Mouse (Mus musculus) midbrain, embryonic 11.5 days (tissue): ENCODE data around the gene Itch. TPM values are rescaled to one million over a fixed set of nuclear protein-coding genes. Genes with fewer than 3 reads are reported as not detected.
"Not testable (repeated sequence)": the region's sequence is repeated elsewhere in the genome, so short reads cannot be mapped to it uniquely, and the experiment has no call there.

ENCODE experiments used
- ATAC-seq: fragments of 200-750 bp; cut with Nextera tagmentation; 2 replicates; pipeline ENCODE4 v1.8.0; 2017; ENCODE audit warnings: moderate TSS enrichment, moderate library complexity; ENCODE audit not compliant: low FRiP score
- DNase-seq: peaks from one replicate; pipeline ENCODE4 v3.0.0; 2015; ENCODE audit warnings: low spot score; ENCODE audit errors: missing footprints
- H3K27ac ChIP-seq: fragments of 300-500 bp; sonication (generic); 2 replicates; pipeline ENCODE4 v1.5.1; 2014; ENCODE audit warnings: low read depth, low read length
- H3K27me3 ChIP-seq: fragments of 300-500 bp; sonication (generic); 2 replicates; pipeline ENCODE4 v1.6.1; 2014; ENCODE audit warnings: mild to moderate bottlenecking, low read length, moderate library complexity, mixed read lengths; ENCODE audit not compliant: control insufficient read depth, insufficient read depth
- H3K36me3 ChIP-seq: fragments of 300-500 bp; sonication (generic); 2 replicates; pipeline ENCODE4 v1.6.1; 2014; ENCODE audit warnings: mild to moderate bottlenecking, low read length, moderate library complexity, mixed read lengths; ENCODE audit not compliant: control insufficient read depth, insufficient read depth
- H3K4me1 ChIP-seq: fragments of 300-500 bp; sonication (generic); 2 replicates; pipeline ENCODE4 v1.6.1; 2014; ENCODE audit warnings: low read length; ENCODE audit not compliant: control insufficient read depth, insufficient read depth
- H3K4me2 ChIP-seq: fragments of 300-500 bp; sonication (generic); 2 replicates; pipeline ENCODE4 v1.6.1; 2014; ENCODE audit warnings: mild to moderate bottlenecking, moderate library complexity
- H3K4me3 ChIP-seq: fragments of 300-500 bp; sonication (generic); 2 replicates; pipeline ENCODE4 v1.5.1; 2014; ENCODE audit warnings: low read depth, low read length
- H3K9ac ChIP-seq: fragments of 300-500 bp; sonication (generic); 2 replicates; pipeline ENCODE4 v1.6.1; 2014; ENCODE audit warnings: low read length
- H3K9me3 ChIP-seq: fragments of 300-500 bp; sonication (generic); 2 replicates; pipeline ENCODE4 v1.6.1; 2016; ENCODE audit warnings: low read length; ENCODE audit not compliant: control insufficient read depth
- WGBS: fragments of 180-500 bp; shearing (Covaris S2); extraction: QIAGEN DNeasy Blood & Tissue Kit; methylation state at CpG from one replicate; pipeline ENCODE4 v1.1.7; 2014; 5-methylcytosine and 5-hydroxymethylcytosine counted together
- polyA plus RNA-seq: library from polyadenylated mRNA; unstranded; fragments of >200 nt; fragmentation: Nextera tagmentation; extraction: Ambion mirVana; gene quantifications from 2 replicates; pipeline ENCODE4 v1.2.1, GENCODE M21; 2014

The Itch gene
- polyA plus RNA-seq, 1 experiment from 2014 or later, result 52.2 TPM

DNA sequence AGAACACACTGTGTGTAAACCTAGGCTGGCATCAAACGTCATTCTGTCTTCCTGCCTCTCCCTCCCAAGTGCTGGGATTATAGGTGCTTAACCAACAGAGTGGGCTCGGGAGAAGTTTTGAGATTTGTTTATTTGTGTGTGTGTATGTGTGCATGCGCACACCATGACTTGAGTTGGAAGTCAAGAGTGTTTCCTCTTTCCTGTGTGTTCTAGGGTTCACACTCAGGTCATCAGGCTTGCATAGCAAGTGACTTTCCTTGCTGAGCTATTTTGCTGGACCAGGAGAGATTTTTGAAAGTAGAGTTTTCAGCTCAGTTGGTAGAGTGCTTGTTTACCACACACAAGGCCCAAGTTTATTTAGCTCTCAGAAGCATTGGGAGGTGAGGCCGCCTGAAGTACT is 1.8 kb downstream of the Itch start:
- Histone ChIP-seq H3K9me3 (no peaks in the 10 kb centered on the region), H3K9ac (no peak overlapping the region), H3K27me3 (no peaks in the 10 kb centered on the region), H3K36me3 (peaks cover 4% of the 10 kb centered on the region; the same call in 1 of the 2 replicates), H3K4me3 (no peak overlapping the region), H3K4me2 (0 out of 2 replicates have a peak overlapping the region, but pooled peaks have one; percentile 14), H3K27ac (no peak overlapping the region), H3K4me1 (peaks cover 9% of the 10 kb centered on the region; the same call in 1 of the 2 replicates)
- no peak for DNase-seq
- 79% methylated on average over 4 of the region's 4 CpGs for WGBS
- ATAC-seq, result no peak

DNA sequence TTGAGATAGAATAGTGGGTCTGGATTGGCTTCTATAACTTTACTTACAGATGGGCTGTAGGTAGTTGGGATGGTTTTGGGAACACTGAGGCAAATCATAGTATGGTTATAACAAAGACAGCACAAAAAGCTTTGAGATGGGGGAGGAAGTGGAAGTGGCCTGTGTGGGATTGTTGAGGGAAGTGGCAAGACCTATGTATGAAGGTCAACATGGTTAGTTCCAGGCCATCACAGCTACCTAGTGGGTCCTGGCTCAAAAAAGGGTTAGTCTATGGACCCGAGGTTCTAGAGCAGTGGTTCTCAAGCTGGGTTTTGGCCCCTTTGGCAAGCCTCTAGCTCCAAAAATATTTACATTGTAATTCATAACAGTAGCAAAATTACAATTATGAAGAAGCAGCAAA is 2.2 kb downstream of the Itch start:
- H3K9me3 ChIP-seq, result no peaks in the 10 kb centered on the region
- ATAC-seq, result no peak
- peaks cover 9% of the 10 kb centered on the region; the same call in 1 of the 2 replicates for H3K4me1 ChIP-seq
- H3K9ac ChIP-seq, result no peak overlapping the region
- no peak for DNase-seq
- H3K4me2 ChIP-seq, result no peak overlapping the region
- peaks cover 9% of the 10 kb centered on the region; the same call in 1 of the 2 replicates for H3K36me3 ChIP-seq
- no peaks in the 10 kb centered on the region for H3K27me3 ChIP-seq
- H3K27ac ChIP-seq, result no peak overlapping the region
- 90% methylated on average over 1 of the region's 1 CpGs for WGBS
- no peak overlapping the region for H3K4me3 ChIP-seq

DNA sequence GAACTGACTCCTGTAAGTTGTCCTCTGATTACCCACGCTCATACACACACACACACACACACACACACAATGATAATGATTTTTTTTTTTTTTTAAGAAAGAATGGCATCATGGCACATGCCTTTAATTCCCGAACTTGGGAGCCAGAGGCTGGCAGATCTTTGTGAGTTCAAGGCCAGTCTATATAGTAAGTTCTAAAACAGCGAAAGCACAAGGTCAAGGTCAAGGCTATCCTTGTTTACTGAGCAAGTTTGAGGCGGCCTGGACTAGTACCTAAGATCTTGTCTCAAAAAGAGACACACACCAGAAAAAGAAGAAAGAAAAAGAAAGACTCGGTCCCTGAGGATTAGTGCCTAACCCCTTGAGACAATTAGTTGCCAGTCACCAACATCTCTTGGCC is 7.7 kb downstream of the Itch start:
- ATAC-seq, result no peak
- H3K27ac ChIP-seq, result no peak overlapping the region
- no peak overlapping the region for H3K4me2 ChIP-seq
- no peak overlapping the region for H3K9ac ChIP-seq
- peak; percentile 57 for DNase-seq
- H3K27me3 ChIP-seq, result no peaks in the 10 kb centered on the region
- WGBS, result 86% methylated on average over 5 of the region's 5 CpGs
- H3K9me3 ChIP-seq, result peaks cover 4% of the 10 kb centered on the region; the same call in 1 of the 2 replicates
- peaks cover 31% of the 10 kb centered on the region for H3K36me3 ChIP-seq
- no peaks in the 10 kb centered on the region for H3K4me1 ChIP-seq
- no peak overlapping the region for H3K4me3 ChIP-seq

DNA sequence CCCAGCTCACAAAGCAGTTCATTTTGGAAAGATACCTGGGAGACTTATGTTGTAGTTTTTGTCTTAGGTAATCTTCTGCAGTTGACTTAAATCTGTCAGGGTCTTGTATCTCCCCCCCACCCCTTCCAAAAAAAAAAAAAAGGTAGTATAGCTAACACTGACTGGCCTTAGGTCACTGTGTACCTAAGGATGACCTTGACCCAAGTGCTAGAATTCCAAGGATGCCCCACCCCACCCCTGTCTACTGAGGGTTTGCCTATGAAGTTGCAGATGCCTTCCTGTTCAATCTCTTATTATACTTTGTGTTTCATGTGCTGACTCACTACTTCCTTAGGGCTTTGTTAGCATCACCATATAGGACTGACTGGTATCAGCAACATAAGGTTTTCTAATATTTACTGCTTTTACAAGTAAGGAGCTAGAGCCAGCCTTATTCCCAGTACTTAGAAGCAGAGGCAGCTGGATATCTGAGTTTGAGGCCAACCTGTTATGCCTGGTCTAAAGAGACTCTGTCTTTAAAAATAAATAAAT is 8.8 kb downstream of the Itch start:
- Histone ChIP-seq H3K27ac (no peak overlapping the region), H3K9me3 (peaks cover 4% of the 10 kb centered on the region; the same call in 1 of the 2 replicates), H3K4me2 (no peak overlapping the region), H3K27me3 (no peaks in the 10 kb centered on the region), H3K36me3 (peaks cover 40% of the 10 kb centered on the region), H3K9ac (no peak overlapping the region), H3K4me3 (no peak overlapping the region), H3K4me1 (no peaks in the 10 kb centered on the region)
- DNase-seq (peak; percentile 60), ATAC-seq (no peak)

DNA sequence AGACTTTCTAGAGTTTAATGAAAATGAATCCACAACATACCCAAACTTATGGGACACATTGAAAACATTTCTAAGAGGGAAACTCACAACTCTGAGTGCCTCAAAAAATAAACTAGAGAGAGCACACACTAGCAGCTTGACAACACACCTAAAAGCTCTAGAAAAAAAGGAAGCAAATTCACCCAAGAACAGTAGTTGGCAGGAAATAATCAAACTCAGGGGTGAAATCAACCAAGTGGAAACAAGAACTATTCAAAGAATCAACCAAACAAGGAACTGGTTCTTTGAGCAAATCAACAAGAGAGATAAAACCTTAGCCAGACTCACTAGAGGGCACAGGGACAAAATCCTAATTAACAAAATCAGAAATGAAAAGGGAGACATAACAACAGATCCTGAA is 16.0 kb downstream of the Itch start:
- not testable (repeated sequence) for H3K27me3 ChIP-seq, ATAC-seq, H3K9ac ChIP-seq, DNase-seq, H3K27ac ChIP-seq, H3K4me2 ChIP-seq, H3K4me3 ChIP-seq, H3K9me3 ChIP-seq, H3K4me1 ChIP-seq
- H3K36me3 ChIP-seq, result peaks cover 26% of the 10 kb centered on the region

DNA sequence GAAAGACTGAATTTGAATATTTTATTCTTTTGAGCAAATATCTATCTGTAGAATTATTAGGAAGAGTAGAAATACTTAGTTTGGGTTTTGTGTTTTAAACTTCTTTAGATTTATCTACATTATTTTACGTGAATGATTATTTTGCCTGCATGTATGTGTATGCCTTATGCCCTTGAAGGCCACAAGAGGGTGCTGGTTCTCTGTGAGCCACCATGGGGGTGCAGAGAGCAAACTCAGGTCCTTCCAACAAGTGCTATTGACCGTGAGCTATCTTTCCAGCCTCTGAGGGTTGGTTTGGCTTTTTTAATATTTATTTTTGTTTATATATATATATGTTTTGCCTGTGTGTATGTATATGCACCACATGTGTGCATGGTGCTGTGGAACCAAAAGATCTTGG is 74.1 kb downstream of the Itch start:
- H3K9me3 ChIP-seq, result no peaks in the 10 kb centered on the region
- ATAC-seq (no peak), DNase-seq (no peak)
- no peak overlapping the region for H3K4me3 ChIP-seq
- no peak overlapping the region for H3K9ac ChIP-seq
- H3K27me3 ChIP-seq, result no peaks in the 10 kb centered on the region
- WGBS, result 86% methylated on average over 2 of the region's 2 CpGs
- peaks cover 14% of the 10 kb centered on the region for H3K36me3 ChIP-seq
- H3K27ac ChIP-seq, result no peak overlapping the region
- no peak overlapping the region for H3K4me2 ChIP-seq
- H3K4me1 ChIP-seq, result no peaks in the 10 kb centered on the region

DNA sequence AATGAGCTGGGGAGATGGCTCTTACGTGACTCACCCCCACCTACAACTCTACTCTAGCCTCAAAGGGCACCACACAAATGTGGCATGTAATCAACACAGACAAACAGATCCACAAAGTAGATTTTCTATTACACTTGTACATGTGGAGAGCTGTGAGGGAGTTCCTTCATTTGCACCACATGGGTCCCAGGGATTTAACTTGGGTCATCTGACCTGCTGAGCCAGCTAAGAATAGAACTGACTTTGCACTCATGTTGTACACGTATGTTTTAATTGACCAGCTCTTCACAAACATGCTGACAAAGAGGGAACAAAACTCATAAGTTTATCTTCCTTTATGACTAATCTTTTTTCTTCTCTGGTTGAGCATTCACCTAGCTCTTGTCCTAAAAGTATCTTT is 89.8 kb downstream of the Itch start:
- Histone ChIP-seq H3K27ac (no peak overlapping the region), H3K27me3 (no peaks in the 10 kb centered on the region), H3K36me3 (peaks cover 24% of the 10 kb centered on the region; the same call in 1 of the 2 replicates), H3K4me2 (no peak overlapping the region), H3K9ac (no peak overlapping the region), H3K9me3 (no peaks in the 10 kb centered on the region), H3K4me3 (no peak overlapping the region), H3K4me1 (no peaks in the 10 kb centered on the region)
- 90% methylated on average over 2 of the region's 2 CpGs for WGBS
- no peak for ATAC-seq
- no peak for DNase-seq

DNA sequence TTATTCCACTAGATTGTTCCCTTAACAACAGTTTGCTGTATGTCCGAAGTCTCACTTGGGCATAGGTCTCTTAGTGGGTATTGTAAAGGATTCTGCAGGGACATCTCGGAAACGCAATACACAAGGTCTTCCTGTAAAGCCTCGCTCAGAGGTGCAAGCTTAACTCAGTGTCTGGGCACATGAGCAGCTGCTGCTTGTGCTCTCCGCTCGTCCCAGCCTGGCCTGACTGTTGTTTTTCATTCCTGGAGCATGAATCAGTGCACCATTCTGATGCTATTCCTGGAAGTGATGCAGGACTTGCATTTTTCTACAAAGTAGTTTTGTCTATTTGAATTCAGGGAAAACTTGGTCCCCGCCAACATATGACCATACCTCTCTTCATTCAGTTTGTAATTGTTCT is 91.4 kb downstream of the Itch start:
- no peak overlapping the region for H3K9ac ChIP-seq
- ATAC-seq, result no peak

DNA sequence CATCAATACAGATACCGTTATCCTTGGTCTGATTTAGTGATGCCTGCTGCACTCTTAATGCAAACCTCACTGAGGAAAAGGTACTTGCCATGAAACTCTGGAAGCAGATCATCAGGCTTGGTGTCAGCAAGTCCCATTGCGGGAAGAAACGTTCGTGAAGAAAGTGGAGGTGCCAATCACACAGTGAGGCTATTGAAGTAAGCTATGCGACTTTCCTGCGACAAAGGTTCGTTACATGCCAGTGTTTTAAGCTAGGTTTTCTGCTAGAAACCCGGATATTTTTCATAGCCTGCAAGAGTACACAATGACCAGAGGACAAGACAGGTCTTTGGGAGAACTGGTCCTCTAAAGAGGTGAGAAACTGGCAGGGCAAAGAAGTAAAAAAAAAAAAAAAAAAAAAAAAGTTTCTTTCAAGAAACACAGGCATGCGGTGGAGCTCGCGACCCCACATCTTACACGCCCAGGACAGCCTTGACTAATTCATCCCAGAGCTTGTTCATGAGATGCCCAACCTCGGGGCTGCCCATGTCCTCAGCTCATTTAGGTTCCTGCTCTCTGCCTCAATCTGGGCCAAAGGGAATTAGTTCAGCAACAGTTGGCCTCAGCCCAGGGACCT is 102.5 kb downstream of the Itch start:
- Histone ChIP-seq H3K9me3 (no peaks in the 10 kb centered on the region), H3K4me1 (peaks cover 14% of the 10 kb centered on the region), H3K9ac (peak overlapping the region; percentile 93), H3K4me3 (peak overlapping the region; percentile 80), H3K4me2 (peak overlapping the region; percentile 83), H3K36me3 (no peaks in the 10 kb centered on the region), H3K27me3 (no peaks in the 10 kb centered on the region), H3K27ac (peak overlapping the region; percentile 83; the same call in 1 of the 2 replicates)
- DNase-seq (peak; percentile 93), ATAC-seq (peak; percentile 87)
- 6% methylated on average over 13 of the region's 13 CpGs for WGBS

More for the DNA sequence above, 91.4 kb downstream of the Itch start:
- Histone ChIP-seq H3K36me3 (peaks cover 18% of the 10 kb centered on the region; the same call in 1 of the 2 replicates), H3K27me3 (no peaks in the 10 kb centered on the region), H3K4me3 (no peak overlapping the region), H3K9me3 (no peaks in the 10 kb centered on the region), H3K27ac (no peak overlapping the region), H3K4me2 (no peak overlapping the region), H3K4me1 (no peaks in the 10 kb centered on the region)
- WGBS, result 94% methylated on average over 7 of the region's 7 CpGs
- no peak for DNase-seq
